Mouse (Mus musculus) CH12.LX (cell line): ENCODE results near the gene Mterf4. TPM values are rescaled to one million over a fixed set of nuclear protein-coding genes. Genes with fewer than 3 reads are reported as not detected.

Experiments used
- DNase-seq: peaks from one replicate; pipeline ENCODE4 v3.0.0-alpha.2; 2013; ENCODE audit errors: extremely low read depth
- H3K27ac ChIP-seq: 2 replicates; pipeline ENCODE4 v1.5.1; 2012; ENCODE audit warnings: low read depth, mild to moderate bottlenecking, control low read depth, moderate library complexity; ENCODE audit not compliant: insufficient read depth
- H3K27me3 ChIP-seq: replicated peaks from 2 replicates; pipeline ENCODE3; 2012; ENCODE audit warnings: inconsistent platforms
- H3K36me3 ChIP-seq, 2 experiments: replicated peaks in 1 of 2; 2 replicates each; pipeline versions ENCODE3 to v1.6.1; 2012; ENCODE audit warnings: inconsistent platforms in 1 of 2, low read length in 1 of 2, mild to moderate bottlenecking in 1 of 2, mixed read lengths in 1 of 2, moderate library complexity in 1 of 2; ENCODE audit not compliant: control insufficient read depth in 1 of 2, insufficient read depth in 1 of 2
- H3K4me1 ChIP-seq, 2 experiments: 2 replicates each; pipeline ENCODE4 v1.6.1; 2012; ENCODE audit warnings: inconsistent platforms in 1 of 2, moderate library complexity in 1 of 2; ENCODE audit not compliant: insufficient read depth in 2 of 2, control insufficient read depth in 1 of 2
- H3K4me2 ChIP-seq: 2 replicates; pipeline ENCODE4 v1.6.1; 2012; ENCODE audit warnings: low read depth, mild to moderate bottlenecking, control low read depth; ENCODE audit not compliant: poor library complexity, insufficient read depth, severe bottlenecking
- H3K4me3 ChIP-seq, 3 experiments: fragments of 150-350 bp in 1 of 3; sonication (generic) in 1 of 3; replicated peaks in 1 of 3; 2 replicates each; pipeline versions ENCODE3 to v1.5.1; 2011 to 2012; ENCODE audit warnings: low read depth in 2 of 3, low read length in 2 of 3, mild to moderate bottlenecking in 2 of 3, moderate library complexity in 2 of 3, control low read depth in 1 of 3, improper control_type of control experiment in 1 of 3, inconsistent platforms in 1 of 3, mixed read lengths in 1 of 3; ENCODE audit not compliant: poor library complexity in 1 of 3
- H3K79me2 ChIP-seq: replicated peaks from 2 replicates; pipeline ENCODE4 v1.6.1; 2012; ENCODE audit warnings: mild to moderate bottlenecking, moderate library complexity; ENCODE audit not compliant: control insufficient read depth, poor library complexity, insufficient read depth, severe bottlenecking; ENCODE audit errors: extremely low read depth
- H3K9ac ChIP-seq: 2 replicates; pipeline ENCODE4 v1.6.1; 2012; ENCODE audit warnings: low read depth, mild to moderate bottlenecking, control low read depth, moderate library complexity; ENCODE audit not compliant: insufficient read depth
- H3K9me3 ChIP-seq: replicated peaks from 2 replicates; pipeline ENCODE3; 2012; ENCODE audit warnings: low read length, inconsistent platforms, mixed read lengths
- BHLHE40 ChIP-seq: IDR thresholded peaks from 2 replicates; pipeline ENCODE4 v1.6.1; 2011; ENCODE audit warnings: mild to moderate bottlenecking, low read depth, low read length, improper control_type of control experiment
- CHD2 ChIP-seq: IDR thresholded peaks from 2 replicates; pipeline ENCODE4 v1.6.1; 2011; ENCODE audit warnings: low read length, improper control_type of control experiment
- CTCF ChIP-seq, 2 experiments: IDR thresholded peaks in 1 of 2; conservative IDR thresholded peaks in 1 of 2; 2 replicates each; pipeline ENCODE4 v1.5.1; 2011 to 2012; ENCODE audit warnings: low read depth in 2 of 2, low read length in 2 of 2, improper control_type of control experiment in 1 of 2, inconsistent platforms in 1 of 2, mild to moderate bottlenecking in 1 of 2, moderate library complexity in 1 of 2
- EP300 ChIP-seq: IDR thresholded peaks from 2 replicates; pipeline ENCODE4 v1.6.1; 2011; ENCODE audit warnings: low read length, improper control_type of control experiment
- GABPA ChIP-seq: IDR thresholded peaks from 2 replicates; pipeline ENCODE4 v1.6.1; 2012; ENCODE audit warnings: low read depth, low read length, improper control_type of control experiment, inconsistent platforms; ENCODE audit not compliant: insufficient replicate concordance
- HCFC1 ChIP-seq: IDR thresholded peaks from 2 replicates; pipeline ENCODE4 v1.6.1; 2012; ENCODE audit warnings: low read depth, mild to moderate bottlenecking, inconsistent platforms, low read length, improper control_type of control experiment
- IRF4 ChIP-seq: IDR thresholded peaks from 2 replicates; pipeline ENCODE4 v1.6.1; 2014; ENCODE audit warnings: low read depth, mild to moderate bottlenecking, inconsistent platforms, low read length, improper control_type of control experiment
- JUN ChIP-seq: IDR thresholded peaks from 2 replicates; pipeline ENCODE4 v1.6.1; 2011; ENCODE audit warnings: low read depth, mild to moderate bottlenecking, low read length, improper control_type of control experiment, moderate library complexity; ENCODE audit not compliant: insufficient read depth
- JUND ChIP-seq: conservative IDR thresholded peaks from 2 replicates; pipeline ENCODE4 v1.6.1; 2011; ENCODE audit warnings: low read depth, low read length, improper control_type of control experiment
- MAFK ChIP-seq: IDR thresholded peaks from 2 replicates; pipeline ENCODE4 v1.6.1; 2011; ENCODE audit warnings: low read length, improper control_type of control experiment; ENCODE audit not compliant: insufficient replicate concordance
- MAX ChIP-seq: IDR thresholded peaks from 2 replicates; pipeline ENCODE4 v1.6.1; 2011; ENCODE audit warnings: low read length, improper control_type of control experiment
- MAZ ChIP-seq: IDR thresholded peaks from 2 replicates; pipeline ENCODE4 v1.6.1; 2012; ENCODE audit warnings: low read depth, mild to moderate bottlenecking, inconsistent platforms, low read length, improper control_type of control experiment, moderate library complexity
- MEF2A ChIP-seq: IDR thresholded peaks from 2 replicates; pipeline ENCODE4 v1.6.1; 2014; ENCODE audit warnings: low read depth, mild to moderate bottlenecking, inconsistent platforms, low read length, improper control_type of control experiment, borderline replicate concordance
- MXI1 ChIP-seq: IDR thresholded peaks from 2 replicates; pipeline ENCODE4 v1.6.1; 2011; ENCODE audit warnings: mild to moderate bottlenecking, low read depth, low read length, improper control_type of control experiment
- MYC ChIP-seq: IDR thresholded peaks from 2 replicates; pipeline ENCODE4 v1.6.1; 2011; ENCODE audit warnings: low read depth, mild to moderate bottlenecking, improper control_type of control experiment, low read length
- NELFE ChIP-seq: IDR thresholded peaks from 2 replicates; pipeline ENCODE4 v1.6.1; 2011; ENCODE audit warnings: low read depth, low read length, improper control_type of control experiment
- NRF1 ChIP-seq: IDR thresholded peaks from 2 replicates; pipeline ENCODE4 v1.6.1; 2014; ENCODE audit warnings: low read depth, mild to moderate bottlenecking, inconsistent platforms, low read length, improper control_type of control experiment, moderate library complexity
- PAX5 ChIP-seq: IDR thresholded peaks from 2 replicates; pipeline ENCODE4 v1.6.1; 2012; ENCODE audit warnings: low read length, inconsistent platforms, mixed read lengths
- POLR2A ChIP-seq: IDR thresholded peaks from 2 replicates; pipeline ENCODE4 v1.6.1; 2011; ENCODE audit warnings: low read depth, mild to moderate bottlenecking, improper control_type of control experiment, low read length
- POLR2AphosphoS2 ChIP-seq: IDR thresholded peaks from 2 replicates; pipeline ENCODE4 v1.6.1; 2011; ENCODE audit warnings: low read depth, low read length, improper control_type of control experiment
- RAD21 ChIP-seq: IDR thresholded peaks from 2 replicates; pipeline ENCODE4 v1.6.1; 2011; ENCODE audit warnings: low read depth, mild to moderate bottlenecking, low read length, improper control_type of control experiment, moderate library complexity
- RCOR1 ChIP-seq: conservative IDR thresholded peaks from 2 replicates; pipeline ENCODE4 v1.6.1; 2012; ENCODE audit warnings: low read depth, mild to moderate bottlenecking, inconsistent platforms, low read length, improper control_type of control experiment
- SIN3A ChIP-seq: IDR thresholded peaks from 2 replicates; pipeline ENCODE4 v1.6.1; 2012; ENCODE audit warnings: low read length, improper control_type of control experiment, inconsistent platforms
- SMC3 ChIP-seq: IDR thresholded peaks from 2 replicates; pipeline ENCODE4 v1.6.1; 2011; ENCODE audit warnings: low read depth, low read length, improper control_type of control experiment
- TBP ChIP-seq: conservative IDR thresholded peaks from 2 replicates; pipeline ENCODE4 v1.6.1; 2011; ENCODE audit warnings: low read depth, low read length, improper control_type of control experiment
- UBTF ChIP-seq: IDR thresholded peaks from 2 replicates; pipeline ENCODE4 v1.6.1; 2012; ENCODE audit warnings: low read depth, mild to moderate bottlenecking, inconsistent platforms, low read length, improper control_type of control experiment, moderate library complexity
- USF1 ChIP-seq: IDR thresholded peaks from 2 replicates; pipeline ENCODE4 v1.6.1; 2014; ENCODE audit warnings: low read depth, mild to moderate bottlenecking, inconsistent platforms, low read length, improper control_type of control experiment
- ZC3H11A ChIP-seq: IDR thresholded peaks from 2 replicates; pipeline ENCODE4 v1.6.1; 2012; ENCODE audit warnings: low read depth, mild to moderate bottlenecking, inconsistent platforms, low read length, improper control_type of control experiment
- ZKSCAN1 ChIP-seq: IDR thresholded peaks from 2 replicates; pipeline ENCODE4 v1.6.1; 2012; ENCODE audit warnings: low read depth, inconsistent platforms, low read length, improper control_type of control experiment, borderline replicate concordance
- ZMIZ1 ChIP-seq: IDR thresholded peaks from 2 replicates; pipeline ENCODE4 v1.6.1; 2012; ENCODE audit warnings: low read depth, mild to moderate bottlenecking, inconsistent platforms, low read length, improper control_type of control experiment
- ZNF384 ChIP-seq: IDR thresholded peaks from 2 replicates; pipeline ENCODE4 v1.6.1; 2012; ENCODE audit warnings: low read depth, low read length, improper control_type of control experiment, inconsistent platforms
- dilution Hi-C: fragments of 300-500 bp; cut with MboI; formaldehyde crosslinking; loops from 2 replicates; pipeline ENCODE4 v1.14.3; 2020; ENCODE audit warnings: low sequenced_read_pairs; ENCODE audit not compliant: extremely low pct_unique_long_range_greater_than_20kb, extremely low pct_ligation_motif_present
- in situ Hi-C: fragments of 300-500 bp; cut with MboI; formaldehyde crosslinking; loops from 3 replicates; pipeline ENCODE4 v1.14.3; 2019; ENCODE audit warnings: low sequenced_read_pairs, low pct_ligation_motif_present, low pct_unique_long_range_greater_than_20kb, mixed read lengths
- polyA plus RNA-seq: library from polyadenylated mRNA; unstranded; fragments of >175 nt; gene quantifications from 2 replicates; pipeline ENCODE4 v1.2.1, GENCODE M21; 2012; ENCODE audit warnings: low read depth; ENCODE audit not compliant: insufficient read length
- total RNA-seq, 2 experiments: library from RNA; depleted of rRNA; stranded (reverse); fragments of 300-350 nt in 1 of 2; fragments of >200 nt in 1 of 2; gene quantifications; 2 replicates each; pipeline ENCODE4 v1.2.3; 2012 to 2014

The Mterf4 gene
- total and polyA plus RNA-seq, 3 experiments, result 25.6 to 40.0 (median 26.6) TPM

DNA sequence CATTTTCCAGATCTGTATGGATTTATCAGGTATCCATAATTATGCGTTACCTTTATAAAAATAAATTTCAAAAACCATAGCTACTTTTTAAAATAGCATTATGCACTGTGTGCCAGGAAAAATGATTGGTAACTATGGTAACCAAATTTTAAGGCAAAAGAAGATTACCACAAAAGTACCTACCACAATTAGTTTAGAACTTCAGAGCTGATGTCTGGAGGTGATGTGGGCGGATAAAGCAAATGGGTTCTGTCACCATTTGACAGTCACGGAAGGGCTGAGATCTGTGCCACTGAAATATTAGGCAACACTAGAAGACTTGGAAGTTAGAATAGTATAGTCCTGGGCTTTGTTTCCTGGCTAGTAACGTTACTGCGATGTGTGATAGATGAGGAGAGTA, 41.5 kb upstream of the Mterf4 start:
- H3K4me1 ChIP-seq, result peaks cover 5 to 17% of the 10 kb centered on the region in 2 experiments
- DNase-seq, result no peak
- peaks cover 22% of the 10 kb centered on the region for H3K79me2 ChIP-seq
- H3K36me3 ChIP-seq, result peaks cover 45 to 68% of the 10 kb centered on the region in 2 experiments
- no peaks in the 10 kb centered on the region for H3K27me3 ChIP-seq
- no peak overlapping the region for H3K4me3 ChIP-seq
- dilution Hi-C loops, result no loop called here
- in situ Hi-C loops, result no loop called here
- no peaks in the 10 kb centered on the region for H3K9me3 ChIP-seq
- H3K27ac ChIP-seq, result no peak overlapping the region
- TF ChIP-seq EP300 (no peak), MEF2A (no peak), HCFC1 (no peak), SIN3A (no peak), JUN (no peak), SMC3 (no peak), CHD2 (no peak), MXI1 (no peak), MYC (no peak), ZKSCAN1 (no peak), MAX (no peak), ZNF384 (no peak), MAFK (no peak), USF1 (no peak), TBP (no peak), ZMIZ1 (no peak), BHLHE40 (no peak), IRF4 (no peak), PAX5 (no peak), RCOR1 (no peak)
- no peak overlapping the region for H3K4me2 ChIP-seq
- no peak overlapping the region for H3K9ac ChIP-seq

DNA sequence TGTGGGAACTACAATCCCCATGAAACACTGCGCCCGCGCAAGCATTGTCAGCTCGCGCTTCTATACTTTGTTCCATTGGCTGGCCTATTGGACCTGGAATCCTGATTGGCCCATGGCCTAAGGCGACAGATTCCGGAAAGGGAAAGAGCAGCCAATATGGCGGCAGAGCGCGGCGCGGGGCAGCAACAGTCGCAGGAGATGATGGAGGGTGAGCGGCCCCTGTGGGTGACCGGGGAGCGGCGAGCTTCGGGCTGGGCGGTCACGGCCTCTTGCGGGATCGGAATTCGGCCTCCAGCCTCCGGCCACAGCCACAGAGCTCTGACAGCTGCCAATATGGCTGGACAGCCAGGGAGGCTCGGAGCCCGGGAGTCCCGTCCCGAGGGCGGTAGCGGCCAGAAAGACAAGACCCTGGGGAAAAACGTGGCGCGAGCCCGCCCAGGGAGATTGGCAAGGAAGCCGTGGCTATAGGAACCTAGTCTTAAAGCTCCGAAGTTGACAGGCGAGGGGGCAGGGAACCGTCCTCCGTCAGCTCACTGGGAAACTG, 37.9 kb upstream of the Mterf4 start:
- Histone ChIP-seq H3K9me3 (no peaks in the 10 kb centered on the region), H3K4me2 (no peak overlapping the region), H3K27me3 (no peaks in the 10 kb centered on the region), H3K79me2 (peaks cover 25% of the 10 kb centered on the region), H3K36me3 (peaks cover 21 to 33% of the 10 kb centered on the region in 2 experiments), H3K4me1 (peaks cover 5 to 28% of the 10 kb centered on the region in 2 experiments), H3K4me3 (peak overlapping the region; percentile 78 to 98 (median 87)), H3K27ac (no peak overlapping the region), H3K9ac (peak overlapping the region; percentile 83)
- in situ Hi-C loops, result no loop called here
- dilution Hi-C loops, result no loop called here
- DNase-seq, result peak; percentile 96
- TF ChIP-seq UBTF (0 out of 2 replicates have a peak, but pooled peaks have one; percentile 59), ZMIZ1 (peak; percentile 82), CTCF (conservative IDR thresholded peaks at IDR 0.05 in 1 of 2, IDR thresholded peaks at IDR 0.05 in 1 of 2; ENCODE audit: low read depth in 2 of 2, low read length in 2 of 2) (peak in 1 of 2 experiments; percentile 42; a peak in 2 of 4 replicates), MYC (0 out of 2 replicates have a peak, but pooled peaks have one; percentile 24), NELFE (peak; percentile 82), ZNF384 (no peak), EP300 (no peak), GABPA (peak; percentile 49; the same call in 1 of the 2 replicates), IRF4 (peak; percentile 39), RAD21 (peak; percentile 20), HCFC1 (peak; percentile 96), RCOR1 (no peak), POLR2AphosphoS2 (peak; percentile 79; the same call in 1 of the 2 replicates), POLR2A (peak; percentile 86), ZKSCAN1 (no peak), JUND (no peak), MAZ (no peak), NRF1 (peak; percentile 79), SMC3 (0 out of 2 replicates have a peak, but pooled peaks have one; percentile 6), MAFK (no peak), JUN (no peak), ZC3H11A (no peak), CHD2 (peak; percentile 89)
